Mouse (Mus musculus): ENCODE measurements around the gene Borcs6. TPM values are rescaled to one million over a fixed set of nuclear protein-coding genes. Genes with fewer than 3 reads are reported as not detected.

Borcs6 gene
- polyA plus RNA-seq, 1 experiment = 28.5 TPM

DNA sequence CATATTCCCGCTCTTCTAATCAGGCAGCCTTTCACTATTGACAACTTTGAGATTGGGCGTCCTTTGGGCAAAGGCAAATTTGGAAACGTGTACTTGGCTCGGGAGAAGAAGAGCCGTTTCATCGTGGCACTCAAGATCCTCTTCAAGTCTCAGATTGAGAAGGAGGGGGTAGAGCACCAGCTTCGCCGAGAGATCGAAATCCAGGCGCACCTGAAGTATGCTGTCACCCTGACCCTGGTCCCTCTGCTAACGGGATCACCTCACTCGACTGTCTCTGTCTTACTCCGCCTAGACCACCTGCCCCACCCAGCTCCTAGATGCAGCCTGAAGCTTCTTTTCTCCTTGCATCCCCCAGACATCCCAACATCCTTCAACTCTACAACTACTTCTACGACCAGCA, 11.4 kb upstream of the Borcs6 start:
- no peak for TF ChIP-seq CTCF (IDR thresholded peaks at IDR 0.05; ENCODE audit: extremely low read depth, insufficient read length, insufficient replicate concordance, low read depth, low read length)
- no peak for TF ChIP-seq POLR2A (IDR thresholded peaks at IDR 0.05; ENCODE audit: low read depth, low read length)
- 88% methylated on average over 14 of the region's 14 CpGs for WGBS
- Histone ChIP-seq H3K27me3 (ENCODE audit: control insufficient read depth, insufficient read depth, low read length) (no peaks in the 10 kb centered on the region), H3K36me3 (ENCODE audit: control insufficient read depth, insufficient read depth, low read length) (peaks cover 6% of the 10 kb centered on the region; the same call in 1 of the 2 replicates), H3K4me3 (ENCODE audit: low read depth, low read length) (no peak overlapping the region), H3K27ac (ENCODE audit: insufficient read depth, low read depth, low read length) (no peak overlapping the region), H3K4me1 (ENCODE audit: control insufficient read depth, insufficient read depth, insufficient read length, low read length) (peaks cover 3% of the 10 kb centered on the region; the same call in 1 of the 2 replicates)

- no peak overlapping the region for H3K4me3 ChIP-seq (ENCODE audit: low read depth, low read length)
- 86% methylated on average over 8 of the region's 8 CpGs for WGBS
- no peaks in the 10 kb centered on the region for H3K27me3 ChIP-seq (ENCODE audit: control insufficient read depth, insufficient read depth, low read length)
- TF ChIP-seq POLR2A (IDR thresholded peaks at IDR 0.05; ENCODE audit: low read depth, low read length) (no peak), CTCF (IDR thresholded peaks at IDR 0.05; ENCODE audit: extremely low read depth, insufficient read length, insufficient replicate concordance, low read depth, low read length) (no peak)
- no peak overlapping the region for H3K27ac ChIP-seq (ENCODE audit: insufficient read depth, low read depth, low read length)
- H3K4me1 ChIP-seq (ENCODE audit: control insufficient read depth, insufficient read depth, insufficient read length, low read length) = peaks cover 3% of the 10 kb centered on the region; the same call in 1 of the 2 replicates
- peaks cover 6% of the 10 kb centered on the region; the same call in 1 of the 2 replicates for H3K36me3 ChIP-seq (ENCODE audit: control insufficient read depth, insufficient read depth, low read length)
These were observed 8.8 kb upstream of the Borcs6 start for GRCm38 (mm10) chr11:69050748-69051147.

GRCm38 (mm10) chr11:69051771-69052170, 7.7 kb upstream of the Borcs6 start:
- Histone ChIP-seq H3K27ac (ENCODE audit: insufficient read depth, low read depth, low read length) (no peak overlapping the region), H3K27me3 (ENCODE audit: control insufficient read depth, insufficient read depth, low read length) (no peaks in the 10 kb centered on the region), H3K4me1 (ENCODE audit: control insufficient read depth, insufficient read depth, insufficient read length, low read length) (no peaks in the 10 kb centered on the region), H3K4me3 (ENCODE audit: low read depth, low read length) (no peak overlapping the region), H3K36me3 (ENCODE audit: control insufficient read depth, insufficient read depth, low read length) (peaks cover 6% of the 10 kb centered on the region; the same call in 1 of the 2 replicates)
- 86% methylated on average over 4 of the region's 4 CpGs for WGBS
- no peak for TF ChIP-seq CTCF (IDR thresholded peaks at IDR 0.05; ENCODE audit: extremely low read depth, insufficient read length, insufficient replicate concordance, low read depth, low read length)
- no peak for TF ChIP-seq POLR2A (IDR thresholded peaks at IDR 0.05; ENCODE audit: low read depth, low read length)

DNA sequence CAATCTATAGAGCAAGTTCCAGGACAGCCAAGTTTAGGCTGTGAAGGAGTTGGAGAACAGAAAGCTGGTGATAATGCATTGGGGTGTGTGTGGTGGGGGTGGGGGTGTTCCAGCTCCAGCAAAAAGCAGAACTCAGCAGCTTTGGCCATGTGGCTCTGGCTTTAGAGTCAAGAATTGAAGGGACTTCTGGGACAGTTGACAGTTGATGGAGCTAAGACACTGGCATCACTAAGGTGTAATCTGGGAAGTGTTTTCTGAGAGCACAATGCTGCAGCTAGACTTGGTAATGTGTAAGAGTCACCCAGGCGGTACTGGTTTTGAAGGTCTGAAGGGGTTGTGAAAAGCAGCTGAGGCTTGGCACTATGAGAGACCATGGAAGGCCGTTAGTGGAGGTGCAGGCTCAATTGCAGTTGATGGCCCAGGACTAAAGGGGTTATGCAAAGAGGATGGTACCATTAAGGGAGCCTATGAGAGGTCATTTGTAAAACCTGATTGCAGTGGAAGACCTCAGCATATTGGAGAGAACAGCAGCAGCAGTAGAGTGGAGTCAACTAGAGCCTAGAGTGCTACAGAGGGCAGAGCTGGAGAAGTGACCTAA, 6.6 kb upstream of the Borcs6 start:
- TF ChIP-seq POLR2A (IDR thresholded peaks at IDR 0.05; ENCODE audit: low read depth, low read length) = no peak
- TF ChIP-seq CTCF (IDR thresholded peaks at IDR 0.05; ENCODE audit: extremely low read depth, insufficient read length, insufficient replicate concordance, low read depth, low read length) = no peak
- H3K4me3 ChIP-seq (ENCODE audit: low read depth, low read length) = no peak overlapping the region
- H3K36me3 ChIP-seq (ENCODE audit: control insufficient read depth, insufficient read depth, low read length) = peaks cover 5% of the 10 kb centered on the region; the same call in 1 of the 2 replicates
- no peaks in the 10 kb centered on the region for H3K27me3 ChIP-seq (ENCODE audit: control insufficient read depth, insufficient read depth, low read length)
- H3K27ac ChIP-seq (ENCODE audit: insufficient read depth, low read depth, low read length) = no peak overlapping the region
- 90% methylated on average over 2 of the region's 2 CpGs for WGBS
- no peaks in the 10 kb centered on the region for H3K4me1 ChIP-seq (ENCODE audit: control insufficient read depth, insufficient read depth, insufficient read length, low read length)

DNA sequence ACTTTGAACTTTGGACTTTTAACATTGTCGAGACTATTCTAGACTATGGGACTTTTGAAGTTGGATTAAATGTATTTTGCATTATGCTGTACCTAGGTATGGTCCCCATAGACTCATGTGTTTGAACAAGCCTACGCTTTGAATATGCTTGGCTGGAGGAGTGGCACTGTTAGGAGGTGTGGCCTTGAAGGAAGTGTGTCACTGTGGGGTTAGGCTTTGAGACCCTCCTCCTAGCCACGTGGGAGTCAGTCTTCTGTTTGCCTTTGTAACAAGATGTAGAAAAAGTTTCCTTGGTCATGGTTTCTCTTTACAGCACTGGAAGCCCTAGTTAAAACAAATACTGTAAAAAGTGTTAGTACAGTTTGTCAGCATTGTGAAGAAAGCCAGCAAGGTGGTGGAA, 5.7 kb upstream of the Borcs6 start:
- Histone ChIP-seq H3K4me1 (ENCODE audit: control insufficient read depth, insufficient read depth, insufficient read length, low read length) (no peaks in the 10 kb centered on the region), H3K36me3 (ENCODE audit: control insufficient read depth, insufficient read depth, low read length) (0 out of 2 replicates have a peak, but pooled peaks cover 2% of the 10 kb centered on the region), H3K4me3 (ENCODE audit: low read depth, low read length) (no peak overlapping the region), H3K27ac (ENCODE audit: insufficient read depth, low read depth, low read length) (no peak overlapping the region), H3K27me3 (ENCODE audit: control insufficient read depth, insufficient read depth, low read length) (no peaks in the 10 kb centered on the region)
- WGBS = 51% methylated on average over 3 of the region's 3 CpGs
- TF ChIP-seq POLR2A (IDR thresholded peaks at IDR 0.05; ENCODE audit: low read depth, low read length) (no peak), CTCF (IDR thresholded peaks at IDR 0.05; ENCODE audit: extremely low read depth, insufficient read length, insufficient replicate concordance, low read depth, low read length) (no peak)

DNA sequence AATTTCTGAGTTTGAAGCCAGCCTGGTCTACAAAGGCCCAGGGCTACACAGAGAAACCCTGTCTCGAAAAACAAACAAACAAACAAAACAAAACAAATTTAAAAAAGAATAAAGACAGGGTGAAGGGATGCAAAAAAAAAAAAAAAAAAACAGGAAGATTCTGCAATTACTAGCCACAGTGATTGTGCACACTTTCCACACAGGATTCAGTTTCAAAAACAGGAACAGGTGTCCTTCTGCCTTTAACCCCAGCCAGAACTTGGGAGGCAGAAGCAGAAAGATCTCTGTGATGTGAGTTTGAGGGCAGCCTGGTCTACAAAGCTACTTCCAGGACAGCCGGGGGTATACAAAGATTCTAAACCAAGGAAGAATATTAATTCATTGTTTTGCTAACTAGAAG, 1.3 kb upstream of the Borcs6 start:
- Histone ChIP-seq H3K4me3 (ENCODE audit: low read depth, low read length) (peak overlapping the region; percentile 85), H3K27ac (ENCODE audit: insufficient read depth, low read depth, low read length) (peak overlapping the region; percentile 84), H3K4me1 (ENCODE audit: control insufficient read depth, insufficient read depth, insufficient read length, low read length) (peaks cover 6% of the 10 kb centered on the region), H3K36me3 (ENCODE audit: control insufficient read depth, insufficient read depth, low read length) (no peaks in the 10 kb centered on the region), H3K27me3 (ENCODE audit: control insufficient read depth, insufficient read depth, low read length) (no peaks in the 10 kb centered on the region)
- WGBS = 43% methylated on average over 2 of the region's 2 CpGs
- TF ChIP-seq POLR2A (IDR thresholded peaks at IDR 0.05; ENCODE audit: low read depth, low read length) = no peak
- no peak for TF ChIP-seq CTCF (IDR thresholded peaks at IDR 0.05; ENCODE audit: extremely low read depth, insufficient read length, insufficient replicate concordance, low read depth, low read length)

DNA sequence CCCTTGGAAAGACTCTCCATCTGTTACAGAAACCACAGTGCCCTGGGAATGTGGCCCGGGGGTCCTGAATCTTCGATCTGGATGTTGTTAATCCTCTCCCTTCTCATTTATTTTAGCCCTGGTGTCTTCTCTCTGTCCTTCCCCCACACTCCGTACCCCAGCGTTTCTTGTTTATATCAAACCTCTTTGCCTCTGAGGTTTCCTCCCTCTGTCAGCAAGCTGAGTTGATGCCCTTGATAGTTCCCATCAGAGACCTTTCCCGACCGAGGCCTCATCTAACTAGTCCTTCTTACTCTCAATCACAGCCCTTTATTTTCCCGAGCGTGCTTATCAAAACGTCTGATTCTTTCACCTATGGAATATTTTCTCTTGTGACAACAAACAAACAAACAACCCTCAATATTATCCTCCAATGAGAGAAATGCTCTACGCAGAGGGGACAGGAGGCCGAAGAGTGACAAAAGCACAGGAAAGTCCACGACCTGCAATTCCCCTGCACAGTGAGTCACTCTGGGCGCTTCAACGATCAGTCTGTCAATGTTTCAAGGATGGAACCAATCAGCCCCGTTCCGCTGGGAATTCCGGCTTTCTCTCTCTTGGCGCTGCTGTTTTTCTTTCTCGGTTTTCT, 674 bp upstream of the Borcs6 start:
- Histone ChIP-seq H3K4me1 (ENCODE audit: control insufficient read depth, insufficient read depth, insufficient read length, low read length) (peaks cover 6% of the 10 kb centered on the region), H3K4me3 (ENCODE audit: low read depth, low read length) (peak overlapping the region; percentile 85), H3K27ac (ENCODE audit: insufficient read depth, low read depth, low read length) (peak overlapping the region; percentile 84), H3K36me3 (ENCODE audit: control insufficient read depth, insufficient read depth, low read length) (no peaks in the 10 kb centered on the region), H3K27me3 (ENCODE audit: control insufficient read depth, insufficient read depth, low read length) (no peaks in the 10 kb centered on the region)
- no peak for TF ChIP-seq CTCF (IDR thresholded peaks at IDR 0.05; ENCODE audit: extremely low read depth, insufficient read length, insufficient replicate concordance, low read depth, low read length)
- no peak for TF ChIP-seq POLR2A (IDR thresholded peaks at IDR 0.05; ENCODE audit: low read depth, low read length)
- under 1% methylated on average over 19 of the region's 19 CpGs for WGBS

Data from small intestine, adult 2 months (tissue).